ENCODE assay signal across 14 mouse cellular contexts in genomic region chr9:58011027-58011426, GRCm38 (mm10). TPM values are rescaled to one million over a fixed set of nuclear protein-coding genes. Genes with fewer than 3 reads are reported as not detected.
A peak's percentile ranks its signal among the peaks of the same experiment; 100 is the strongest.
DNase-seq lines count a peak whose midpoint lies in the region; ATAC-seq lines count a peak whose summit lies in the region.
"Had no signal": no experiment of that assay in that cellular context is flagged by ENCODE, and none has a peak within 500 bp of the region (broad histone marks: within the 10 kb centered on the region; RNA-seq: fewer than 3 reads in every experiment).

No protein-coding gene starts in this region.

- 0 out of 2 replicates have a peak overlapping the region, but pooled peaks have one; percentile 54 for H3K27ac ChIP-seq in forebrain, embryonic 10.5 days
- no peak overlapping the region for H3K27ac ChIP-seq in forebrain, embryonic 14.5 days (ENCODE audit: low read depth, low read length)
- H3K27ac ChIP-seq: embryonic facial prominence, embryonic 12.5 days had no signal

- H3K4me3 ChIP-seq in forebrain, embryonic 10.5 days: no peak overlapping the region
- no peak overlapping the region for H3K4me3 ChIP-seq in forebrain, embryonic 14.5 days (ENCODE audit: low read depth, low read length)
- H3K4me3 ChIP-seq: embryonic facial prominence, embryonic 12.5 days had no signal

- no peak overlapping the region for H3K4me2 ChIP-seq in forebrain, embryonic 14.5 days (ENCODE audit: low read length)
- H3K4me2 ChIP-seq: embryonic facial prominence, embryonic 12.5 days had no signal

- no peak for DNase-seq in forebrain, embryonic 10.5 days (ENCODE audit: extremely low spot score, low spot score)
- DNase-seq in forebrain, embryonic 14.5 days (ENCODE audit: low spot score): no peak
- DNase-seq in retina, embryonic 14.5 days (ENCODE audit: low spot score): peak; percentile 26
- DNase-seq in retina, postnatal 1 day: no peak
- DNase-seq in embryo, embryonic 9.5 days (ENCODE audit: extremely low spot score): peak; percentile 31
- no peak for DNase-seq in heart, adult 9 months (ENCODE audit: low spot score in 2 of 2)
- DNase-seq: forebrain, postnatal 0 days; heart, adult 11 months; kidney, postnatal 10 days had no signal

- 48% methylated on average over 7 of the region's 7 CpGs for WGBS in forebrain, embryonic 10.5 days
- WGBS in forebrain, embryonic 14.5 days: 52% methylated on average over 7 of the region's 7 CpGs

- peaks cover 43% of the 10 kb centered on the region for H3K4me1 ChIP-seq in forebrain, embryonic 10.5 days
- peaks cover 18% of the 10 kb centered on the region for H3K4me1 ChIP-seq in forebrain, embryonic 14.5 days (ENCODE audit: control insufficient read depth, insufficient read depth, low read length)
- H3K4me1 ChIP-seq: embryonic facial prominence, embryonic 12.5 days had no signal

- H3K9me3 ChIP-seq in forebrain, embryonic 10.5 days: no peaks in the 10 kb centered on the region
- no peaks in the 10 kb centered on the region for H3K9me3 ChIP-seq in forebrain, embryonic 14.5 days (replicated peaks; ENCODE audit: control insufficient read depth, low read length)
- H3K9me3 ChIP-seq: embryonic facial prominence, embryonic 12.5 days had no signal

- H3K9ac ChIP-seq in forebrain, embryonic 14.5 days (ENCODE audit: low read length): no peak overlapping the region
- H3K9ac ChIP-seq: embryonic facial prominence, embryonic 12.5 days; forebrain, postnatal 0 days had no signal

- ATAC-seq in forebrain, embryonic 14.5 days: no peak
- peak; percentile 50; the same call in 1 of the 2 replicates for ATAC-seq in megakaryocyte progenitor cell, adult 5-6 weeks (replicated peaks; ENCODE audit: poor library complexity)
- no peak for ATAC-seq in frontal cortex, adult (ENCODE audit: low TSS enrichment)
- ATAC-seq: forebrain, postnatal 0 days had no signal

- no peaks in the 10 kb centered on the region for H3K36me3 ChIP-seq in forebrain, embryonic 10.5 days (replicated peaks)
- no peaks in the 10 kb centered on the region for H3K36me3 ChIP-seq in forebrain, embryonic 14.5 days (ENCODE audit: control insufficient read depth, insufficient read depth, low read length)
- H3K36me3 ChIP-seq: embryonic facial prominence, embryonic 12.5 days had no signal

- peaks cover 6% of the 10 kb centered on the region; the same call in 1 of the 2 replicates for H3K27me3 ChIP-seq in forebrain, embryonic 10.5 days (ENCODE audit: poor library complexity, severe bottlenecking)
- no peaks in the 10 kb centered on the region for H3K27me3 ChIP-seq in forebrain, embryonic 14.5 days (replicated peaks; ENCODE audit: control insufficient read depth, insufficient read depth, low read length)
- H3K27me3 ChIP-seq: embryonic facial prominence, embryonic 12.5 days had no signal

RNA-seq across cellular contexts. Expression of gene Cyp11a1, which starts 4.8 kb away (rescaled TPM):
- not detected in 2 replicates for polyA plus RNA-seq in forebrain, embryonic 10.5 days (2016; fragmentation: Nextera tagmentation; extraction: Ambion mirVana)
- 0.15 and 0.54 TPM in 2 replicates for polyA plus RNA-seq in forebrain, embryonic 14.5 days (2014; fragmentation: Nextera tagmentation; extraction: Ambion mirVana)
- 0.15 and 0.47 TPM in 2 replicates for total RNA-seq in megakaryocyte progenitor cell, adult 5-6 weeks (2015)
- 0.30 and 1.2 TPM in 2 replicates for total RNA-seq in megakaryocyte progenitor cell, adult 5-6 weeks (2017)

RNA-seq across cellular contexts. Expression of gene Stra6, which starts 52.6 kb away (rescaled TPM):
- 33.0 and 37.1 TPM in 2 replicates for polyA plus RNA-seq in forebrain, embryonic 10.5 days (2016; fragmentation: Nextera tagmentation; extraction: Ambion mirVana)
- 9.9 and 11.1 TPM in 2 replicates for polyA plus RNA-seq in forebrain, embryonic 14.5 days (2014; fragmentation: Nextera tagmentation; extraction: Ambion mirVana)
- not detected in 2 replicates for total RNA-seq in megakaryocyte progenitor cell, adult 5-6 weeks (2015)
- total RNA-seq in megakaryocyte progenitor cell, adult 5-6 weeks (2017): not detected in 2 replicates
- total RNA-seq: hematopoietic stem cell, adult 5-6 weeks; neutrophil, adult 5-6 weeks had no signal

Comparison
In these comparisons a context has a peak if more than half of its experiments do, and no peak if none do; other contexts are left out.
1. DNase-seq: peak in retina, embryonic 14.5 days (single experiment) and embryo, embryonic 9.5 days (single experiment); none in forebrain, embryonic 10.5 days (single experiment), forebrain, embryonic 14.5 days (single experiment), retina, postnatal 1 day (single experiment) and heart, adult 9 months (0 of 2).